Mouse (Mus musculus): Measurements from ENCODE around the gene Yipf1.
"Not testable (repeated sequence)": the region's sequence is repeated elsewhere in the genome, so short reads cannot be mapped to it uniquely, and the experiment has no call there.

Yipf1 gene

DNA sequence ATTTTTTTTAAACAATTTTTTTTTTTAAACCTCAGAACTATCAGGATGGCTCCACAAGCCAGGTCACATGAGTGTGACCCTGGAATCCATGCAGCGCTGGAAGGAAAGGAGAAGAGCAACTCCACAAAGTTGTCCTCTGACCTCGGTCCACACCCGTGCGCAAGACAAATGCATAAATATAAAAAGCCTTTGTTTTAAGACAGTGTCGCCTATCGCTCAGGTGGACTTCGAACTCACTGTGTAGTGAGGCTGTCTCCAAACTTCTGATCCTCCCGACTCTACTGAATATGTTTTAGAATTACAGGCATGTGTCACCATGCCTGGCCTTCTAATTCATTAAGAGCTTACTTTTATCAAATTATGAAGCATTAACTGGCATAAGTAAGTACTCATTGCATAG, 14.4 kb downstream of the Yipf1 start:
- DNase-seq, result no peak

GRCm38 (mm10) chr4:107333514-107333913, 19.4 kb downstream of the Yipf1 start:
- no peak for DNase-seq

DNA sequence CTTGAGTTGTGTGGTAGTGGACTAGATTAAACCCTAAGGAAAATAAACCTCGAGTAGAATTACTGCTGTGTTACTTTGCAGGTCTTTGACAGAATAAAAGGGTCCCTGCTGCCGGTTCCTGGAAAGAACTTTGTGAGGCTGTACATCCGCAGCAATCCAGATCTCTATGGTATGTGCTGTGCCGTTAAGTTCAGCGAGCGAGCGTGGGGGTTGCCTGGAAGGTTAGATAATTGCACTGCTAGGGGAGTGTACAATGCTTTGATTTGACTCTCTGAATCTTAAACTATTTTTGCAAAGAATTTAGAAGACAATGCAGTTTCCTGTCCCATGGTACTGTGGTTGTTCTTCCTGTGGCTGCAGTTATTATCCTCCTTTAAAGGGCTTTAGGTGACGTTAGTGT, 22.2 kb downstream of the Yipf1 start:
- DNase-seq, result no peak

DNA sequence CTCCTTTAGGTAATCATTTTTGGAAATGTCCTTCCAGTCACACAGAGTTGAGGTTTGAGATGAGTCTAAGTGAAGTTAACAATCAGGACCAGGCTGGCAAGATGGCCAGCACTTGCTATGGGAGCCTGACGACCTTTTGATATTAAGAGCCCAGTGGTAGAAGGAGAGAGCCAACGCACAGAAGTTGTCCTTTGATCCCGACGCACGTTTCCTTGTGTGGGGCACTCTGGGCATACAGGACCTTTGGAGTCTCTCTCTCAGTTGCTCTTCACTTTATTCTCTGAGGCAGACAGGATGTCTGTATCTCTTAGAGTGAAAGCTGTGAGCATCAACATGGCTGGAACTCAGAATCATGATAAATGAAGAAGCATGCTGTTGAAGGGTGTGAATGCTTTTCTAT, 23.3 kb downstream of the Yipf1 start:
- DNase-seq, result no peak

- DNase-seq, result no peak
Measured at GRCm38 (mm10) chr4:107341354-107341753, 27.2 kb downstream of the Yipf1 start.

DNA sequence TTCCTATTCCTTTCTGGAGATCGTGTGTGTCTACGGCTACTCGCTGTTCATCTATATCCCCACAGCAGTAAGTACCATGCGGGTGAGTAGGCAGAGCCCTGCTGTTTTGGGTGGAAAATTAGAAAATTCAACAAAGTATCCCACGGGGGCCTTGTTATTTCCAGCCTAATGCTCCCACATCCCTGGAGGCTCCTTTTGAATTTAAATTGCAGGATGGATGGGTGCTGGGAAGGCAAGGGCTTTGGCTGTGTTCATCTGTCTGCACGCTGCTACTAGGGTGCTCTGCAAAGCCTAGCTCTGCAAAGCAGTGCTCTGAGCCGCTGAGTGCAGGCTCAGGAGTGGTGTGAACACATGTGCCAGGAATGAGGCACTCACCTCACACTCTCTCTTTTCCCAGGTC, 30.4 kb downstream of the Yipf1 start:
- DNase-seq, result no peak

DNA sequence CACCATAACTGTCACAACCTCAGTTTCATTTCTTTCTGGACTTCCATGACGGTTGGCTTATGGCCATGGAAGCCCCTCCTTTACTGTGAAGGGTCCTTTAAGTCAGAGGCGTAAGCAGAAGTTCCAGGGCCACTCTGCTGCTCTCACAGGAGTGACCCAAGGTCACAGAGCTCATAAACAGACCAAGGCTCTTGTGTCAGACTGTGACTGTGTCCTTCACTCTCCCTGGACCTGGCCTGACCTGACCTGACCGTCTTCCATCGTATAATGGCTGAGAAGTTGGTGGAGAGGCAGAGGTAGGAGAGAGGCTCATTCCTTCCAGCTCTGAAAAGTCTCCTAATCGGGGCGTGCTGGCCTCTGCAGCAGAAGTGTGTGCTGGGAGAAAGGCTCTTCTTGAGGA, 33.1 kb downstream of the Yipf1 start:
- DNase-seq, result no peak

DNA sequence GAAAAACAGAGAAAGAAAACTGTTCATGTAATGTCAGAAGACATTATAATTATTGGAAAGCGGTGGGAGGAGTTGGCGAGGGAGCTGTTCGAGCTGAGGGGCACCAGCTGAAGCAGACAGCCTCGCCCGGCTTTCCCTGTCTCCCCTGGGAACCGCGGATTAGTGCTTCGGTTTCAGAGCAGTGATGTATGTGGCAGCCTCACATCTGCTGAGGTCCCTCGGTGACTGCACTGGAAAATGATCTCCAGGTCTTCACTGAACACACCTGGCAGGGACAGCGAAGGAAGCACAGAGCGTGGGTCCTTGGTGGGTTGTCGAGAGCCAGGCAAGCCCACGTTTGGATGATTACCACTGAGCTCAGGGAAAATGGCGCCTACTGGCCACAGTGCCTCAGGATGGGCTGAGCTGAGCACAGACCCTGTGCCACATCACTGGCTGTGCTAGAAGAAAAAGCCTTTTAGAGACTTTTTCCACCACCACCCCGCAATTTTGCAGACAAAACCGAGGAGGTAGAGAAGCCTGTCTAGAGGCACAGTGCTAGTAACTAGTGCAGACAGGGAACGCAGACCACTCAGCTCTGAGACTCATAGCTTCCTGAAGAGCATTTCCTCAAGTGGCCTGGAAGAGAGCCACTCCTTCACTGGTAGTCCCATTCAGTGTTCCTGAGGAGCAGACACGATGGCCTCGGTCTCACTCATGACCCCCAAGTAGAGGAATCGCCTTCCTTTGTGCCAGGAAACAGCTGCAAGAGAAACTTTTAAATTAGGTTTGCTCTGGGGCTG, 34.6 kb downstream of the Yipf1 start:
- no peak for DNase-seq

- DNase-seq, result no peak
Measured at GRCm38 (mm10) chr4:107349311-107350008, 35.3 kb downstream of the Yipf1 start.

GRCm38 (mm10) chr4:107351368-107351767, 37.2 kb downstream of the Yipf1 start:
- no peak for DNase-seq

- no peak for DNase-seq
Measured at GRCm38 (mm10) chr4:107353612-107354011, 39.4 kb downstream of the Yipf1 start.

DNA sequence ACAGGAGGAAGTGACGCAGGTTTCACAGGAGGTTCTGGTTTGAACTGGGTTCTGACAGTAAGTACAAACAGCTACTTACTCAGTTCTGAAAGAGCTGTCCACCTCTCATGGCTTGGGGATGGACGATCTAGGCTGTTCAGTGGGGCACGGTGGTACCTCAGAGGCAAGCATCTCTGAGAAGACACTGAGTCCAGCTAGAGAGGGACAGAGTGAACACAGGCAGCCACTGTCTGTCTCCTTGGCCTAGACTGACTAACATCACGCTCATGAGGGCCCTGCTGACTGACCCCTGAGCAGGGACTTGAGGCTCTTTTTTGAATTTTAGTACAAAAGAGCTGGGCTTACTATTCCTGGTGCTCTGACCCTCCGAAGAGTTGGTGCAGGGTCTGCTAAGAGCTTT, 40.0 kb downstream of the Yipf1 start:
- no peak for DNase-seq

DNA sequence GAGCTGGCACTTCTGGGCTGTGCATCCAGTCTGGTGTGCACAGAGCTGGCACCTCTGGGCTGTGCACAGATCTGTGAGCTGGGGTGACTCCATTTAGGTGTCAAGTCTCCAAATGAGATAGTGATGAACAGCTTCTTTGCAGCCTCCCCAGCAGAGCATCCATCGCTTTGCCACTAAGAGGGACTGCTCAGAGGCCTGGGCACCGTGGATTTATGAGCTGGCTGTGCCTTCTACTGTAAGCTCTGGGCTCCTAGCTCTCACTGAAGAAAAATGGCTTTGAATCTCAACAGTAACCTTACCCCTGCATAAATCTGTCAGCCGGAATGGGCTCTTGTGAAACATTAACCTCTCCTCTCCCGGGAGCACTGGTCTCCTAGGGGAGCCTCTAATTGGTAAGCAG, 40.4 kb downstream of the Yipf1 start:
- no peak for DNase-seq

GRCm38 (mm10) chr4:107357172-107357571, 43.0 kb downstream of the Yipf1 start:
- DNase-seq, result not testable (repeated sequence)

- no peak for DNase-seq
Measured at GRCm38 (mm10) chr4:107358460-107358859, 44.3 kb downstream of the Yipf1 start.

DNA sequence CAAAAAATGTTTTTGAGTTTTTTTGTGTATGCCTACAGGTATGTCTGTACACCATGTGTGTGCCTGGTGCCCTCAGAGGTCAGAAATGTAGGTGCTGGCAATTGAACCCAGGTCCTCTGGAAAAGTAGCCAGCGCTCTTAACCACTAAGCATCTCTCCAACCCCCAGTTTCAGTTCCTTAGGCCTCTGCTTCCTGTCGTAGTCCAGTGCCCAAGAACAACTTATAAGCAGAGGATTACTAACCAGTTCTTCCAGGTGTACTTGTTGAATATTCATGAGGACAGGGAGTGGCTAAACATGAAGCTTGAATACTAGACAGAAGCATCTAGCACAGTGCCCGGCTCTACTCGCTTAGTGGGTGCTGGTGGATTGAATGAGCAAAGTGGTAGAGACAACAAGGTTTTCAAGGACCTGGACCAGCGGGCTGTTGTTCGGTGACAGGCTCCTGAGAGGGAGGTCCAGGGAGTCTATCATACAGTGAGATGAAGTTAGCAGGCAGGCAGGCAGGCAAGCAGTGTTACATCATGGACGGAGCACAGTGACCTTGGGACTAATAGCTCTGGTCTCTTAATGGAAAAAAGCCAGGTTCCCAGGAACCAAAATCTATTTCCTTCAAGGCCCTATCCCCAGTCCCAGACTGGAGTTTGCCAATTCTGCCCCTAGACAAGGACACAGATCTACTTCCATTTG, 46.4 kb downstream of the Yipf1 start:
- DNase-seq, result no peak

- no peak for DNase-seq
Measured at GRCm38 (mm10) chr4:107362755-107363154, 48.6 kb downstream of the Yipf1 start.

- DNase-seq, result no peak
Measured at GRCm38 (mm10) chr4:107363573-107363972, 49.4 kb downstream of the Yipf1 start.

- DNase-seq, result no peak
Measured at GRCm38 (mm10) chr4:107364190-107364639, 50.1 kb downstream of the Yipf1 start.

DNA sequence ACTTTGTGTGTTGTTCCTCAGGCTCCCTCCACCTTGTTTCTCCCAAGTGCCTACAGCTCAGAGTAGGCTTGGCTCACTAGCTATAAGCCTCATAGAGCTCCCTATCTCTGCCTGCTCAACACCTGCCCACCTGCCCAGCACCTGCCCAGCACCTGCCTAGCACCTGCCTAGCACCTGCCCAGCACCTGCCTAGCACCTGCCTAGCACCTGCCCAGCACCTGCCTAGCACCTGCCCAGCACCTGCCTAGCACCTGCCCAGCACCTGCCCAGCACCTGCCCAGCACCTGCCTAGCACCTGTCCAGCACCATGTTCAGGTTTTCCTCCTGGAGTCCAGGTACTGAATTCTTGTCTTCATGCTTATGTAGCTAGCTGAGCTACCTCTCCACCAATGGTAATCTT, 52.2 kb downstream of the Yipf1 start:
- not testable (repeated sequence) for DNase-seq

- peak; percentile 71 for DNase-seq
Measured at GRCm38 (mm10) chr4:107367567-107368314, 53.6 kb downstream of the Yipf1 start, which contains the start of gene Ndc1. Ndc1 (plus strand) TSS chr4:107367784.

DNA sequence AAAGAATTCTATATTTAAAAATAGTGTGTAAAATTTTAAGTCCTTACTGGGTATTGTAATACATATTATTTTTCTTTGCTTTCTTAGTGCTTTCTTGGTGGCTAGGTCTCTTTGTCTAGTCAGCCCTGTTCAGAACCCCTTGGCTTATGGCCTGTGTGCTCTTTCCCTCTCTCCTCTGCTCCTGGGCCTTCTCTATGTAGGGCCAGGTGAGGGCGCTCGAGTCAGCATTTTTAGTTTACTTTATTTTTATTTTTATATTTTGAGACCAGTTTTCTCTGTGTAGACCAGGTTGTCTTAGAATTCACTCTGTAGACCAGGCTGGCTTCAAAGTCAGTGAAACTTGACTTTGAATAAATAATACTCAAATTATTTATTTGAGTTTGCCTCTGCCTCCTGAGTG, 58.1 kb downstream of the Yipf1 start:
- DNase-seq, result no peak

DNA sequence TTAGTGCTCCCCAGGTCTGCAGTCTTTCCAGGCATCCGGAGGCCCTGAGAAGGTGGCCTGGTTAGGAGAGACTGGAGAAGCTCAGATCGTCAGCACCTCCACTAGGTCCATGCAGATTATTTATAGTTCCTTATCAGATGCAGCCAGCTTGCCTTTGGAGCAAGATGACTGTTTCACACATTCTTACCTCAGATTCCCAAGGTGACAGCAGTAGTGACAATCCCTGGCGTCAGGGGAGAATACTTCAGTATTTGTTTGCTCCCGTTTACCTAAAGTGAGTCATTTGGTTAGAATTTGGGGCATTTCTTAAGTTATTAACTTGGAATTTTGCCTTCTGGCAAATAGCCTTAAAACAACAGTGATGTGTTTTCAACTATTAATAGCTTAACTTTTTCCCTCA, 60.5 kb downstream of the Yipf1 start:
- DNase-seq, result no peak

All from cerebellum, adult 11 months (tissue).